In the genomic region with DNA sequence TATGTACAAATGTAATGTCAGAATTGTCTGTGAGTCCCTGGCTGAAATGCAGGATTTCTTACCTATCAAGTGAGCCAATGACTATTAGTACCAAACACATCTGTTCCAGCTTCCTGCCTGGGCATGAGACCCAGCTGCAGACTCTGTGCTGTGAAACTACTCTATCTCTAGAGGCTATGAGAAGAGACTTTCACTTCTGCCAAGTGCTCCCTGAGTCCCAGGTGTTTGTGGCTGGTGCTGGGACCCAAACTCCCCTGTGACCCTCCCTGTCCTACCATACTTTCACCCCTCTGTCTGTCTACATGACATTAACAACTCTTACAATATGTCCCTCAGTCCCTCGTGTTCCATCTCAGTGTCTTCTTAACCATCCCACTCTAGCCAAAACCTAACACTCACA, we compare ENCODE assay signal across 27 mouse cellular contexts. TPM values are rescaled to one million over a fixed set of nuclear protein-coding genes. Genes with fewer than 3 reads are reported as not detected.
A peak's percentile ranks its signal among the peaks of the same experiment; 100 is the strongest.
DNase-seq lines count a peak whose midpoint lies in the region; ATAC-seq and TF ChIP-seq lines count a peak whose summit lies in the region.
"Had no signal": no experiment of that assay in that cellular context is flagged by ENCODE, and none has a peak within 500 bp of the region (broad histone marks: within the 10 kb centered on the region; RNA-seq: fewer than 3 reads in every experiment).

No protein-coding gene starts in this region.

- no peak for ATAC-seq in liver, postnatal 0 days
- ATAC-seq in liver, embryonic 11.5 days (replicated peaks; ENCODE audit: low FRiP score): no peak
- ATAC-seq in common myeloid progenitor, adult 5-6 weeks (replicated peaks; ENCODE audit: low read depth, poor library complexity, severe bottlenecking): peak; percentile 47; the same call in 1 of the 2 replicates
- ATAC-seq: forebrain, embryonic 15.5 days; Patski had no signal

- no peak overlapping the region for H3K4me3 ChIP-seq in liver, postnatal 0 days (ENCODE audit: low read depth, low read length)
- H3K4me3 ChIP-seq in liver, embryonic 11.5 days (ENCODE audit: low read depth, low read length): no peak overlapping the region
- H3K4me3 ChIP-seq: embryonic facial prominence, embryonic 12.5 days; embryonic facial prominence, embryonic 15.5 days; erythroblast, embryonic 14.5 days; forebrain, embryonic 12.5 days; forebrain, embryonic 15.5 days; heart, embryonic 12.5 days; heart, embryonic 15.5 days; hindbrain, embryonic 15.5 days had no signal

- H3K4me1 ChIP-seq in liver, postnatal 0 days (ENCODE audit: insufficient read depth): no peaks in the 10 kb centered on the region
- no peaks in the 10 kb centered on the region for H3K4me1 ChIP-seq in liver, embryonic 11.5 days (replicated peaks; ENCODE audit: control insufficient read depth, insufficient read depth, low read length)
- H3K4me1 ChIP-seq: embryonic facial prominence, embryonic 12.5 days; embryonic facial prominence, embryonic 15.5 days; forebrain, embryonic 12.5 days; forebrain, embryonic 15.5 days; hindbrain, embryonic 15.5 days had no signal

- H3K27me3 ChIP-seq in liver, postnatal 0 days (ENCODE audit: insufficient read depth, low read length): no peaks in the 10 kb centered on the region
- H3K27me3 ChIP-seq in liver, embryonic 11.5 days (replicated peaks; ENCODE audit: control insufficient read depth, insufficient read depth, low read length): no peaks in the 10 kb centered on the region
- no peaks in the 10 kb centered on the region for H3K27me3 ChIP-seq in splenic B cell, adult 2 months (ENCODE audit: control insufficient read depth, insufficient read depth, low read length, poor library complexity, severe bottlenecking)
- H3K27me3 ChIP-seq: embryonic facial prominence, embryonic 12.5 days; embryonic facial prominence, embryonic 15.5 days; forebrain, embryonic 12.5 days; forebrain, embryonic 15.5 days; heart, embryonic 12.5 days; heart, embryonic 15.5 days; hindbrain, embryonic 15.5 days; Patski had no signal

- TF ChIP-seq EP300 in liver, postnatal 0 days (IDR thresholded peaks at IDR 0.05; ENCODE audit: low read depth): no peak

- 75% methylated on average over 1 of the region's 1 CpGs for WGBS in liver, postnatal 0 days (ENCODE audit: insufficient replicate concordance)
- WGBS in liver, embryonic 11.5 days: 79% methylated on average over 1 of the region's 1 CpGs

- no peak overlapping the region for H3K27ac ChIP-seq in liver, postnatal 0 days (ENCODE audit: low read depth)
- no peak overlapping the region for H3K27ac ChIP-seq in liver, embryonic 11.5 days (ENCODE audit: low read depth, low read length)
- H3K27ac ChIP-seq: embryonic facial prominence, embryonic 12.5 days; embryonic facial prominence, embryonic 15.5 days; forebrain, embryonic 12.5 days; forebrain, embryonic 15.5 days; heart, embryonic 15.5 days; hindbrain, embryonic 15.5 days had no signal

- H3K36me3 ChIP-seq in liver, postnatal 0 days (replicated peaks; ENCODE audit: insufficient read depth, low read length): no peaks in the 10 kb centered on the region
- H3K36me3 ChIP-seq in liver, embryonic 11.5 days (ENCODE audit: control insufficient read depth, insufficient read depth, low read length): no peaks in the 10 kb centered on the region
- H3K36me3 ChIP-seq in splenic B cell, adult 2 months (ENCODE audit: control insufficient read depth, insufficient read depth, low read length, poor library complexity, severe bottlenecking): no peaks in the 10 kb centered on the region
- H3K36me3 ChIP-seq: embryonic facial prominence, embryonic 12.5 days; embryonic facial prominence, embryonic 15.5 days; forebrain, embryonic 12.5 days; forebrain, embryonic 15.5 days; G1E; heart, embryonic 12.5 days; heart, embryonic 15.5 days; hindbrain, embryonic 15.5 days had no signal

- no peak overlapping the region for H3K4me2 ChIP-seq in liver, postnatal 0 days (ENCODE audit: low read depth, low read length)
- H3K4me2 ChIP-seq in liver, embryonic 11.5 days: no peak overlapping the region
- H3K4me2 ChIP-seq: embryonic facial prominence, embryonic 12.5 days; embryonic facial prominence, embryonic 15.5 days; forebrain, embryonic 12.5 days; forebrain, embryonic 15.5 days; heart, embryonic 12.5 days; heart, embryonic 15.5 days; hindbrain, embryonic 15.5 days had no signal

- H3K9ac ChIP-seq in liver, postnatal 0 days (replicated peaks): no peak overlapping the region
- no peak overlapping the region for H3K9ac ChIP-seq in liver, embryonic 11.5 days (ENCODE audit: low read depth, low read length)
- H3K9ac ChIP-seq: embryonic facial prominence, embryonic 12.5 days; embryonic facial prominence, embryonic 15.5 days; forebrain, embryonic 12.5 days; forebrain, embryonic 15.5 days; heart, embryonic 12.5 days; heart, embryonic 15.5 days; hindbrain, embryonic 15.5 days had no signal

- no peak for TF ChIP-seq CTCF in liver, postnatal 0 days (IDR thresholded peaks at IDR 0.05; ENCODE audit: low read depth)

- DNase-seq in liver, postnatal 0 days: peak; percentile 29
- no peak for DNase-seq in liver, embryonic 11.5 days (ENCODE audit: low spot score)
- peak; percentile 10 for DNase-seq in thymus, postnatal 4 days
- DNase-seq in thymus, postnatal 10 days (ENCODE audit: low spot score in 2 of 2): no peak
- peak; percentile 64 for DNase-seq in splenic B cell, adult 2 months (ENCODE audit: low read depth, low spot score)
- no peak for DNase-seq in right cerebral cortex, adult 2 months (ENCODE audit: low spot score in 2 of 2)
- no peak for DNase-seq in layer of hippocampus, adult 8-10 months (ENCODE audit: low spot score in 2 of 2)
- DNase-seq: adrenal gland, postnatal 10 days; adrenal gland, postnatal 36 days; cerebellum, adult 18-20 months; cerebellum, adult 9-10 months; cerebellum, postnatal 14 days; gastrocnemius, postnatal 25 days; heart, adult 18-20 months; heart, postnatal 14 days; heart, postnatal 4 days had no signal

- no peaks in the 10 kb centered on the region for H3K9me3 ChIP-seq in liver, postnatal 0 days (ENCODE audit: low read length)
- no peaks in the 10 kb centered on the region for H3K9me3 ChIP-seq in liver, embryonic 11.5 days (ENCODE audit: control insufficient read depth, low read length)
- H3K9me3 ChIP-seq: embryonic facial prominence, embryonic 12.5 days; embryonic facial prominence, embryonic 15.5 days; forebrain, embryonic 12.5 days; forebrain, embryonic 15.5 days; G1E; heart, embryonic 12.5 days; heart, embryonic 15.5 days; hindbrain, embryonic 15.5 days had no signal

RNA-seq across cellular contexts. Expression of gene Klhl24, which starts 20.7 kb away (rescaled TPM):
- polyA plus RNA-seq in liver, postnatal 0 days (2015; fragmentation: Nextera tagmentation; extraction: Ambion mirVana): 10.5 and 12.1 TPM in 2 replicates
- 9.8 and 10.9 TPM in 2 replicates for polyA plus RNA-seq in liver, embryonic 11.5 days (2014; fragmentation: Nextera tagmentation; extraction: Ambion mirVana)
- total RNA-seq in common myeloid progenitor, adult 5-6 weeks (2017): 116 and 123 TPM in 2 replicates
- 10 to 100 TPM; 76.2 to 95.8 (median 85.2) TPM for total RNA-seq in layer of hippocampus, adult 8-10 months (2022)

Comparison
In these comparisons a context has a peak if more than half of its experiments do, and no peak if none do; other contexts are left out.
1. DNase-seq: peak in liver, postnatal 0 days (single experiment), thymus, postnatal 4 days (single experiment) and splenic B cell, adult 2 months (single experiment); none in liver, embryonic 11.5 days (single experiment), thymus, postnatal 10 days (0 of 2), right cerebral cortex, adult 2 months (0 of 2) and layer of hippocampus, adult 8-10 months (0 of 2).